Mouse (Mus musculus): ENCODE measurements around the gene Sox15.
A peak's percentile ranks its signal among the peaks of the same experiment; 100 is the strongest.
"Not testable (repeated sequence)": the region's sequence is repeated elsewhere in the genome, so short reads cannot be mapped to it uniquely, and the experiment has no call there.

Sox15 gene

GRCm38 (mm10) chr11:69655264-69656064, at the start of gene Sox15:
Gene Sox15 (plus strand): TSS chr11:69655314.
- peak; percentile 54 to 77 for DNase-seq (ENCODE audit: low spot score in 2 of 2)

DNA sequence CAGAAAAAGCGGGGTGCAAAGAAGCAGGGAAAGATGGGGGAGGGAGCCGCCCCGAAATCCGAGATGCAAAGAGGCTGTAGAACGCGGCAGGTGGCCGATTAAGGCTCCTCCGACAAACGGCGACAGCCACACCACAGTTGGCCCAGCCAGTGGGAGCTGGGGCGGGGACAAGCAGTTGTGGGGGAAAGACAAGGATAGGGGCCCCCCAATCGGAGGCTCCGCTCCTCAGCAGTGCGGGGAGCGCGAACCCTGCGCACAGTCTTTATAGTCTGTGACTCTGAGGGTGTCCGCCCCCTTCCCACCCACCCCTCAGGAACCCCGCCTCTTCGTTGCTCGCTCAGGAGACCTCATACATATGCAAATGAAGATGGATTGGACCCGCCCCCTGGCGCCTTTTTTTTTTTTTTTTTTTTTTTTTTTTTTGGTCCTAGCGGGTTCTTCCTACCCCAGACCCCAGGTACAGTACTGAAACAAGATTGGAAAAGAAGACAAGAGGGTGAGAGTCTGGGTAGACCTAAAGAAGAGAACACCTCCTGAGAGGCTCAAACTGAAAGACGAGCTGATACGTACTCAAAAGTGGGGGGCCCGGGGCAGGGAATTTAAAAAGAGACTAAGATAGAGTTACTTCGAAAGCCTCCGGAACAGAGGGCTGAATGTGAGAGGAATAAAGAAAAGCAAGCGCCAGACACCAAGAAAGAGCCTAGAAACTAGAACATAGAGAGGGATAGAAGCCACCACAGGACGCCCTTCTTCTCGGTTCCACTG, 49.2 kb upstream of the Sox15 start, which contains the start of gene Atp1b2:
Gene Atp1b2 (minus strand): TSS at position 217 of the 765 bp plus-strand sequence.
- DNase-seq (ENCODE audit: low spot score in 2 of 2) = peak; percentile 76 to 81

- DNase-seq (ENCODE audit: low spot score in 2 of 2) = no peak
Measured at GRCm38 (mm10) chr11:69606491-69606795, 48.7 kb upstream of the Sox15 start.

DNA sequence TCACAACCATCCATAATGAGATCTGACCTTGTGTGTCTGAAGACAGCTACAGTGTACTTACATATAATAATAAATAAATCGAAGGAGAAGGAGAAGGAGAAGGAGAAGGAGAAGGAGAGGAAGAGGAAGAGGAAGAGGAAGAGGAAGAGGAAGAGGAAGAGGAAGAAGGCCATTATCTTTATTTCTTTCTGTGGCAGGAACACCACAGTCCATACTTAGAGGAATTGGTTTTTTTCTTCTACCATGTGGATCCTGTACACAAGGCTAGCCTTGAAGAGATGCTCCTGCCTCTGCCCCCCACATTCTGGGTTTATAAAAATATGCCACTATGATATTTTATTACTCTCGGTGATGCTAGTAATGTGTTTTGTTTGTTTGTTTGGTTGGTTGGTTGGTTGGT, 48.3 kb upstream of the Sox15 start:
- DNase-seq (ENCODE audit: low spot score in 2 of 2) = no peak

- DNase-seq (ENCODE audit: low spot score in 2 of 2) = no peak
Measured at GRCm38 (mm10) chr11:69608525-69608924, 46.6 kb upstream of the Sox15 start.

GRCm38 (mm10) chr11:69609416-69609815, 45.7 kb upstream of the Sox15 start:
- DNase-seq (ENCODE audit: low spot score in 2 of 2) = no peak

- DNase-seq (ENCODE audit: low spot score in 2 of 2) = no peak
Measured at GRCm38 (mm10) chr11:69610899-69611298, 44.2 kb upstream of the Sox15 start.

DNA sequence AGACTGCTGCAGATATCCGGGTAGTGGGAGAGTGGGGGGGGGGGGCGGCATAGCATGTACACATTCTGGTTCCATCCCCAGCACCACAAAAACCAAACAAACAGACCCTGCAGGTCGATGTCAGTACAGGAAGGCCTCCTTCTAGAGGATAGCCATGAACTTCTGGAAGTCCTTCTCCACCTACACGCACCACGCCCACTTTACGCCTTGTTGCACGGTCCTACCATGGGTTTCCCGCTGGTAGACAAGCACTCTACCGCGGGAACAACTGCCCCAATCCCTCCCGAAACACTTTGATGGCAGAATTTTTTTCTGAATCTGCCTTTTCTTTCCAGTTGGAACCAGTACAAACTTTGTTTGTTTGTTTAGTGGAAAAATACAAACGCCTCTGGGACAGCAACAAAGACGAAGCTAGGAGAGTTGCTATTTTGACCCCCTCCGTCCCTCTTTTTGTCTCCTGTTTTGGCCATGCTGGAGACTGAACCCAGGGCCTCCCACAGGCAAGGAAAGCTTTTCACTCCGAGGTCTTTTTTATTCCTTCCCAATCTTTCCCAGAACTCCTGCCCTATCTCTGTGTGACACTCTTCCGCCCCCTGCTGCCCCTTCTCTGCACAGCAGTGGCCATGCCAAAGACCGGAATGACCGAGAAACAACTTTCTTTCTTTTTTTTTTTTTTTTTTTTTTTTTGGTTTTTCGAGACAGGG, 41.4 kb upstream of the Sox15 start:
- DNase-seq (ENCODE audit: low spot score in 2 of 2) = peak; percentile 69 to 87

DNA sequence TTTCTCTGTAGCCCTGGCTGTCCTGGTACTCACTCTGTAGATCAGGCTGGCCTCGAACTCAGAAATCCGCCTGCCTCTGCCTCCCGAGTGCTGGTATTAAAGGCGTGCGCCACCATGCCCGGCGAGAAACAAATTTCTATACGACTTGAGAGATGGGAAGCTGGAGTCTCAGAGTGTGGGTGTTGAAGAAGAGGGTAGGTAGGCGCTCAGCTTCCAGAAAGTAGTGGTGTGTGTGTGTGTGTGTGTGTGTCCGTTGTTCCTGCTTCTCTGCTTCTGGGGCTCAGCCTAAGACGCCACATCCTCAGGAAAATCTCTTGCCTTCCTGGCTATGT, 40.9 kb upstream of the Sox15 start:
- not testable (repeated sequence) for DNase-seq (ENCODE audit: low spot score in 2 of 2)

DNA sequence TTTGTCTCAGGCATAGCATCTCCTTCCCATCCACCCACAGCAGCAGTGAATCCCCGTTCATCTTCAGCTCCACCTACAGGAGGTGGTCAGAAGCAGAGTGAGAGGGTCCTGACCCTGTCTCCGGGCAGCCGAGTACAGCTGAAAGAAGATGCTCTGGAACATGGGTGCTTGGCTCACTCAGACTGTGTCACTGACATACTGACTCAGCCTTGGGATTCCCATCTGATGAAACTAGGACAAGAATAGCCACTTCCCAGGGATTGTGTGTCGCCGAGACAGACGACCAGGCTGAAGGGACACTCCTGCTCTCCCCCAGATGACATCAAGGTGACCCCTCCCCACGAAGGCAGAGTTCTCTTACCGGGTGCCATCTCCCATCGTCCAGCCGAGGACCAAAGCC, 38.3 kb upstream of the Sox15 start:
- DNase-seq (ENCODE audit: low spot score in 2 of 2) = no peak

- DNase-seq (ENCODE audit: low spot score in 2 of 2) = no peak
Measured at GRCm38 (mm10) chr11:69617805-69618204, 37.3 kb upstream of the Sox15 start, which contains the start of gene Shbg. Gene Shbg (minus strand): TSS chr11:69617905.

DNA sequence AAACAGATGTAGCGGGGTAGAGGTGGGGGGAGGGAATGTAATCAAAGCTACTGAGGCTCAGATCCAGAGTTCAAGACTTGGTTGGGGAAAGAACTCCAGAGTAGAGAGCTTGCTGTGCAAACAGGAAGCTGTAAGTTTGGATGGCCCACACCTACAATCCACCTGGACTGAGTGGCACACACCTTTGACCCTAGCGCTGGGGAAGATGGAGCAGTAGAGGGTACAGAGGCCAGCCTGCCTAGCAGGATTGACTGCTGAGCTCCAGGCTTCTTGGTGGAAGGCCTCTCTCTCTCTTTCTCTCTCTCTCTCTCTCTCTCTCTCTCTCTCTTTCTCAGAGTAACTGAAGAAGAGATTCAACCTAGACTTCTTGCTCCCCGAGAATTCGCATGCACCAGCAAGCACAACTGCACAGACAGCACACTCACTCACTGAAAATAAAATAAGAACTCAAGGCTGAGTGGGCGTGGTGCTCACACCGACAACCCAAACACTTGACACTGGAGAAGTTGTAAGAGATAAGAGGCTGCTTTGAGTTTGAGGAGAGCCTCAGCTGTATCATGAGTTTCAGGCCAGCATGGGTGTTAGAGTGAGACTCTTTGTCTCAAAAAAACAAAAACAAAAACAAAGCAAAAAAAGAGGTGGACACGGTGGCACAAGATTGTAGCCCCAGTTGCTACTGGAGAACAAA, 34.6 kb upstream of the Sox15 start:
- no peak for DNase-seq (ENCODE audit: low spot score in 2 of 2)

- peak; percentile 42 to 77 for DNase-seq (ENCODE audit: low spot score in 2 of 2)
Measured at GRCm38 (mm10) chr11:69621571-69622268, 33.4 kb upstream of the Sox15 start, which contains the start of gene Sat2. Gene Sat2 (plus strand): TSS chr11:69622024.

GRCm38 (mm10) chr11:69622406-69622805, 32.7 kb upstream of the Sox15 start:
- DNase-seq (ENCODE audit: low spot score in 2 of 2) = no peak

- DNase-seq (ENCODE audit: low spot score in 2 of 2) = no peak
Measured at GRCm38 (mm10) chr11:69623006-69623405, 32.1 kb upstream of the Sox15 start.

GRCm38 (mm10) chr11:69624339-69624738, 30.8 kb upstream of the Sox15 start:
- DNase-seq (ENCODE audit: low spot score in 2 of 2) = not testable (repeated sequence)

DNA sequence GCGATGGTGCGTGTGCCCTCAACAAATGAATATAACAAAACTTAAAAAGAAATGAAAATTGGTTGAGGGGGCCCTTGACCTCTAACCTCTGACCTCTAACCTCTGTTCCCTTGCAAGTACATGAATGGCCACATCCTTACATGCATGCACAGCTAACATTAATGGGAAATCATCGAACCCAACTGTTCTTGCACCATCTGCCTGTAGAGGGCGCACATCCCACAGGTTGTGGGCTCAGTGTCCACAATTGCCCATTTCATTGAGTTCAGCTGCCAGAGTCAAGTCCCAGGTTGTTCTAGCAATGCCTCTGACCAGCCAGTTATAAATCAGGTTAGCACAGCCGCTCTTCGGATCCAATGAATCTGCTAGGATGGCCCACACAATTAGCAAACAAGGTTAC, 26.8 kb upstream of the Sox15 start:
- DNase-seq (ENCODE audit: low spot score in 2 of 2) = peak; percentile 45 to 80

DNA sequence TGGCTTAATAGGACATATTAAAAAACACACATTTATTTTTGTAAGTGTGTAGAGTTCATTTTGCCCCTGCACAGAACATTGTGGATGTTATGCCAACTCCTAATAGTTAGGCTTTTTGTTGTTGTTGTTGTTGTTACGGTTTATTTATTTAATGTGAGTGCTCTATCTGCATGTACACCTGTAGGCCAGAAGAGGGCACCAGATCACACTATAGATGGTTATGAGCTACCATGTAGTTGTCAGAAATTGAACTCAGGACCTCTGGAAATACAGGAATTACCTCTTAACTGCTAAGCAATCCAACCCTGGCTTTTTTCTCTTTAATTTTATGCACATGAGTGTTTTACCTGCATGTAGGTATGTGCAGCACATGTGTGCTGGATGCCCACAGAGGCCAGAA, 25.3 kb upstream of the Sox15 start:
- no peak for DNase-seq (ENCODE audit: low spot score in 2 of 2)

DNA sequence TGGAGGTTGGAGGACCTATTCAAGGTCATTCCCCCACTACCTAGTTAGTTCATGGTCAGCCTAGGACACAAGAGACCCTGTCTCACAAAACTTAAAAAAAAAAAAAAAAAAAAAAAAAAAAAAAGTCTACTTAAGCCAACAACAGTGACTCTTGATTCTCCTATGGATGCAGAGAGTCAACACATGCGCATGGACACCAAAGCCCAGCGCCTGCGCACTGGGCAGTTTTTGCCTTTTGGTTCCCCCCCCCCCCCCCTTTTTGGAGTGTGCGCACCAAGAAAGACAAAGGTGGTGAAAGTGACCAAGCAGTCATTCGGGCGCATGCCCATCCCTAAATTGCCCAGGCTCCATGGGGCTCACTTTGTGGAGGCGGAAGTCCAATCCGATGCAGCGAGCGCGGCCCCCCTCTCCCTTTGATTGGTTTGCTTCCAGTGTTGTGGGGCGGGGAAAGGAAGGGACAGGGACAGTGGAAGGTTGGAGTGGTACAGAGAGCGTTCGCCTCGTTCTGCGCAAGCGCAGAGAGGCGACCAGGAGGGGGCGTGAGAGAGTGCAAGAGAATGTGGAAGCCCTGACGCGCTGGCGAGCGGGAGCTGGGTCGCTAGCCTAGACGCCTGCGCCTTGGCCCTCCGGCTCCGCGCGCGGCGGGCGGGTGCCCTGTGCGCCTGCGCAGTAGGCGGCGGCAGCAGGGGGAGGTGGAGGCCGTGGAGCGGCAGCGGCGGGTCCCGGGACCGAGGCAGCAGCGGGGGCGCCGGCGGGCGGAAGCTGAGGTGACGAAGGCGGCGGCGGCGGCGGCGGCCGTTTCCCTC, 22.6 kb upstream of the Sox15 start, which contains the start of gene Fxr2:
Gene Fxr2 (plus strand): TSS at position 707 of the 806 bp plus-strand sequence.
- DNase-seq (ENCODE audit: low spot score in 2 of 2) = peak; percentile 100

Data from cerebellum, postnatal 4 days (tissue).